Comparison of ENCODE assay signal across 10 mouse cellular contexts in the genomic region with DNA sequence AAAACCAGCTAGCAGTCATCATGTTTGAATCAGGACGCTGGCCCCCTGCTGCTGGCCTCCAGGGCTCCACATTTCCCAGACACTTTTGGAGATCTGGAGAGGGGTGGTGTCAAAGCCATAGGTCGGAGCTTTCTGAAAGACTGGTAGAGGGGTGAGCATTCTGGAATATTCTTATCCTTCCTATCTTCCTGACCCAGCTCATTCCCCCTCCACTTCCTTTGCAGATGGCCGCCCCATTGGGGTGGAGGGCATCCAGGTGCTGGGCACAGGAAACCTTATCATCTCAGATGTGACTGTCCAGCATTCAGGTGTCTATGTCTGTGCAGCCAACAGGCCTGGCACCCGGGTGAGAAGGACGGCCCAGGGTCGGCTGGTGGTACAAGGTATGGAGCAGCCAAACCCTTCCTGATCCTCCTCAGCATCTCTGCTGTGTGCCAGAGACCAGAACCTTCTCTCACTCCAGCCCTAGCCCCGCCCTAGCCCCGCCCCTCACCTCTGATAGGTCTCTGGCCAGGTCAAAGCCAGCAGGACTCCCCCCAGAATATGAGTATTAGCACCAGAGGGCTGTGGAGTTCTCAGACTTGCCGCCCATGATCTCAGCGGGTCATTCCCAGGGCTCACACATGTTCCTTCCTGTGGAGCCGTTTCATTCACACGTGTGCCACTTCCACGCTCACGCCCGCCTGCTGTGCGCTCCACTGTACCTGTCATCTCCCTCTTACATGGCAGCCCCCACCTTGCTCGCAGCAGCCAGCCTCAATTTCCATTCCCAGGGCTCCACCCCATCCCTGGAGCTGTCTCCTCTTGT. TPM values are rescaled to one million over a fixed set of nuclear protein-coding genes. Genes with fewer than 3 reads are reported as not detected.
DNase-seq lines count a peak whose midpoint lies in the region; ATAC-seq and TF ChIP-seq lines count a peak whose summit lies in the region.
"Had no signal": no experiment of that assay in that cellular context is flagged by ENCODE, and none has a peak within 500 bp of the region (broad histone marks: within the 10 kb centered on the region; RNA-seq: fewer than 3 reads in every experiment).

No protein-coding gene starts in this region.

- no peaks in the 10 kb centered on the region for H3K9me3 ChIP-seq in intestine, embryonic 15.5 days
- H3K9me3 ChIP-seq in intestine, postnatal 0 days (ENCODE audit: control insufficient read depth): no peaks in the 10 kb centered on the region
- H3K9me3 ChIP-seq in embryonic facial prominence, embryonic 12.5 days: no peaks in the 10 kb centered on the region
- no peaks in the 10 kb centered on the region for H3K9me3 ChIP-seq in limb, embryonic 11.5 days (ENCODE audit: control insufficient read depth, low read length)
- no peaks in the 10 kb centered on the region for H3K9me3 ChIP-seq in neural tube, embryonic 13.5 days
- H3K9me3 ChIP-seq: G1E had no signal

- no peak overlapping the region for H3K9ac ChIP-seq in intestine, embryonic 15.5 days
- H3K9ac ChIP-seq in intestine, postnatal 0 days (ENCODE audit: low read depth, low read length): no peak overlapping the region
- no peak overlapping the region for H3K9ac ChIP-seq in embryonic facial prominence, embryonic 12.5 days
- H3K9ac ChIP-seq in limb, embryonic 11.5 days (ENCODE audit: low read length): no peak overlapping the region
- H3K9ac ChIP-seq in neural tube, embryonic 13.5 days: peak overlapping the region; percentile 46

- whole genome bisulfite sequencing in intestine, embryonic 15.5 days: 40% methylated on average over 17 of the region's 17 CpGs
- 51% methylated on average over 17 of the region's 17 CpGs for WGBS in intestine, postnatal 0 days
- WGBS in embryonic facial prominence, embryonic 12.5 days: 40% methylated on average over 17 of the region's 17 CpGs
- 22% methylated on average over 17 of the region's 17 CpGs for WGBS in limb, embryonic 11.5 days
- 26% methylated on average over 17 of the region's 17 CpGs for WGBS in neural tube, embryonic 13.5 days

- H3K27ac ChIP-seq in intestine, embryonic 15.5 days: no peak overlapping the region
- H3K27ac ChIP-seq in intestine, postnatal 0 days (ENCODE audit: low read depth, low read length): no peak overlapping the region
- peak overlapping the region; percentile 77; the same call in 1 of the 2 replicates for H3K27ac ChIP-seq in embryonic facial prominence, embryonic 12.5 days
- H3K27ac ChIP-seq in limb, embryonic 11.5 days (replicated peaks; ENCODE audit: low read depth, low read length): 0 out of 2 replicates have a peak overlapping the region, but pooled peaks have one; percentile 3
- peak overlapping the region; percentile 94 for H3K27ac ChIP-seq in neural tube, embryonic 13.5 days (replicated peaks)

- no peaks in the 10 kb centered on the region for H3K36me3 ChIP-seq in intestine, embryonic 15.5 days
- H3K36me3 ChIP-seq in intestine, postnatal 0 days (ENCODE audit: control insufficient read depth, insufficient read depth): no peaks in the 10 kb centered on the region
- peaks cover 32% of the 10 kb centered on the region for H3K36me3 ChIP-seq in embryonic facial prominence, embryonic 12.5 days
- peaks cover 8% of the 10 kb centered on the region for H3K36me3 ChIP-seq in limb, embryonic 11.5 days (ENCODE audit: control insufficient read depth, insufficient read depth, low read length)
- H3K36me3 ChIP-seq in neural tube, embryonic 13.5 days: peaks cover 42% of the 10 kb centered on the region
- H3K36me3 ChIP-seq: G1E had no signal

- intact Hi-C loops in gastrocnemius, postnatal 14 days (cut with DNase I; ENCODE audit: low total_unique reads): no loop called here

- DNase-seq in limb, embryonic 11.5 days (ENCODE audit: low spot score): no peak
- no peak for DNase-seq in frontal cortex, postnatal 10 days (ENCODE audit: low spot score in 2 of 2)
- DNase-seq in gastrocnemius, postnatal 14 days: no peak
- no peak for DNase-seq in thymus, postnatal 36 days
- DNase-seq: right cerebral cortex, postnatal 14 days had no signal

- no peak; the same call in 1 of the 2 replicates for ATAC-seq in intestine, embryonic 15.5 days
- ATAC-seq in intestine, postnatal 0 days: no peak
- no peak for ATAC-seq in embryonic facial prominence, embryonic 12.5 days (ENCODE audit: insufficient number of reproducible peaks, insufficient read depth, low FRiP score, low TSS enrichment)
- ATAC-seq in limb, embryonic 11.5 days (ENCODE audit: insufficient number of reproducible peaks, low FRiP score, low TSS enrichment, low read depth): no peak
- ATAC-seq in neural tube, embryonic 13.5 days (ENCODE audit: low read depth): no peak

- H3K4me2 ChIP-seq in intestine, embryonic 15.5 days (replicated peaks): 0 out of 2 replicates have a peak overlapping the region, but pooled peaks have one; percentile 14
- H3K4me2 ChIP-seq in intestine, postnatal 0 days (replicated peaks; ENCODE audit: low read depth): no peak overlapping the region
- H3K4me2 ChIP-seq in embryonic facial prominence, embryonic 12.5 days (replicated peaks): no peak overlapping the region; the same call in 1 of the 2 replicates
- no peak overlapping the region for H3K4me2 ChIP-seq in limb, embryonic 11.5 days (ENCODE audit: low read depth, severe bottlenecking)
- H3K4me2 ChIP-seq in neural tube, embryonic 13.5 days: peak overlapping the region; percentile 1; the same call in 1 of the 2 replicates

- TF ChIP-seq CTCF in intestine, postnatal 0 days (IDR thresholded peaks at IDR 0.05; ENCODE audit: low read depth): no peak

- peaks cover 22% of the 10 kb centered on the region for H3K4me1 ChIP-seq in intestine, embryonic 15.5 days (replicated peaks)
- no peaks in the 10 kb centered on the region for H3K4me1 ChIP-seq in intestine, postnatal 0 days (replicated peaks; ENCODE audit: control insufficient read depth, insufficient read depth, low read length)
- peaks cover 55% of the 10 kb centered on the region for H3K4me1 ChIP-seq in embryonic facial prominence, embryonic 12.5 days
- peaks cover 50% of the 10 kb centered on the region for H3K4me1 ChIP-seq in limb, embryonic 11.5 days (ENCODE audit: control insufficient read depth, insufficient read depth, low read length)
- H3K4me1 ChIP-seq in neural tube, embryonic 13.5 days (replicated peaks): peaks cover 75% of the 10 kb centered on the region

- H3K4me3 ChIP-seq in intestine, embryonic 15.5 days (replicated peaks): no peak overlapping the region
- H3K4me3 ChIP-seq in intestine, postnatal 0 days (ENCODE audit: low read depth, low read length): no peak overlapping the region
- H3K4me3 ChIP-seq in embryonic facial prominence, embryonic 12.5 days: no peak overlapping the region
- no peak overlapping the region for H3K4me3 ChIP-seq in limb, embryonic 11.5 days (ENCODE audit: low read depth, low read length)
- no peak overlapping the region for H3K4me3 ChIP-seq in neural tube, embryonic 13.5 days

- no peaks in the 10 kb centered on the region for H3K27me3 ChIP-seq in intestine, embryonic 15.5 days (replicated peaks)
- H3K27me3 ChIP-seq in intestine, postnatal 0 days (replicated peaks; ENCODE audit: control insufficient read depth, insufficient read depth, low read length): peaks cover 4% of the 10 kb centered on the region; the same call in 1 of the 2 replicates
- H3K27me3 ChIP-seq in embryonic facial prominence, embryonic 12.5 days: no peaks in the 10 kb centered on the region
- no peaks in the 10 kb centered on the region for H3K27me3 ChIP-seq in limb, embryonic 11.5 days (ENCODE audit: control insufficient read depth, insufficient read depth, low read length)
- no peaks in the 10 kb centered on the region for H3K27me3 ChIP-seq in neural tube, embryonic 13.5 days

RNA-seq across cellular contexts. Expression of a gene that starts 15.1 kb away (rescaled TPM):
- 9.4 and 9.7 TPM in 2 replicates for polyA plus RNA-seq in intestine, embryonic 15.5 days (2015; fragmentation: Nextera tagmentation; extraction: Ambion mirVana)
- polyA plus RNA-seq in intestine, postnatal 0 days (2015; fragmentation: Nextera tagmentation; extraction: Ambion mirVana): 9.9 and 10.5 TPM in 2 replicates
- polyA plus RNA-seq in embryonic facial prominence, embryonic 12.5 days (2016; fragmentation: Nextera tagmentation; extraction: Ambion mirVana): 7.1 and 7.2 TPM in 2 replicates
- 7.2 and 8.2 TPM in 2 replicates for polyA plus RNA-seq in limb, embryonic 11.5 days (2014; fragmentation: Nextera tagmentation; extraction: Ambion mirVana)
- polyA plus RNA-seq in neural tube, embryonic 13.5 days (2015; fragmentation: Nextera tagmentation; extraction: Ambion mirVana): 5.4 and 6.8 TPM in 2 replicates
- 1 to 10 TPM; 4.9 to 5.4 TPM for total RNA-seq in gastrocnemius, postnatal 14 days (2021)

RNA-seq across cellular contexts. Expression of a gene that starts 39.0 kb away (rescaled TPM):
- polyA plus RNA-seq in intestine, embryonic 15.5 days (2015; fragmentation: Nextera tagmentation; extraction: Ambion mirVana): 0.99 and 1.4 TPM in 2 replicates
- 0.22 TPM in 2 replicates for polyA plus RNA-seq in intestine, postnatal 0 days (2015; fragmentation: Nextera tagmentation; extraction: Ambion mirVana)
- 7.5 and 9.3 TPM in 2 replicates for polyA plus RNA-seq in embryonic facial prominence, embryonic 12.5 days (2016; fragmentation: Nextera tagmentation; extraction: Ambion mirVana)
- polyA plus RNA-seq in limb, embryonic 11.5 days (2014; fragmentation: Nextera tagmentation; extraction: Ambion mirVana): 44.5 and 46.2 TPM in 2 replicates
- 12.3 and 12.9 TPM in 2 replicates for polyA plus RNA-seq in neural tube, embryonic 13.5 days (2015; fragmentation: Nextera tagmentation; extraction: Ambion mirVana)
- under 1 TPM; 0.37 to 0.58 TPM for total RNA-seq in gastrocnemius, postnatal 14 days (2021)
- polyA plus RNA-seq: G1E had no signal

Comparison
In these comparisons a context has a peak if more than half of its experiments do, and no peak if none do; other contexts are left out.
1. H3K4me2 ChIP-seq: peak in intestine, embryonic 15.5 days (single experiment) and neural tube, embryonic 13.5 days (single experiment); none in intestine, postnatal 0 days (single experiment), embryonic facial prominence, embryonic 12.5 days (single experiment) and limb, embryonic 11.5 days (single experiment).
2. H3K27ac ChIP-seq: peak in embryonic facial prominence, embryonic 12.5 days (single experiment), limb, embryonic 11.5 days (single experiment) and neural tube, embryonic 13.5 days (single experiment); none in intestine, embryonic 15.5 days (single experiment) and intestine, postnatal 0 days (single experiment).